Mouse (Mus musculus) C2C12 (cell line): ENCODE results near the gene Fam8a1. TPM values are rescaled to one million over a fixed set of nuclear protein-coding genes. Genes with fewer than 3 reads are reported as not detected.

Experiments
- H3K27me3 ChIP-seq: one replicate; pipeline ENCODE4 v1.6.1; 2011; ENCODE audit not compliant: control insufficient read depth, insufficient read depth, insufficient read length
- H3K36me3 ChIP-seq: one replicate; pipeline ENCODE4 v1.6.1; 2011; ENCODE audit not compliant: control insufficient read depth, insufficient read depth
- H3K4me3 ChIP-seq: one replicate; pipeline ENCODE4 v1.5.1; 2011; ENCODE audit warnings: mild to moderate bottlenecking, control low read depth; ENCODE audit not compliant: poor library complexity, insufficient read depth, severe bottlenecking
- H3K79me2 ChIP-seq: one replicate; pipeline ENCODE4 v1.6.1; 2011; ENCODE audit not compliant: control insufficient read depth, insufficient read depth
- H3K79me3 ChIP-seq: one replicate; pipeline ENCODE4 v1.6.1; 2011; ENCODE audit warnings: low read depth, control low read depth
- H3ac ChIP-seq: one replicate; pipeline ENCODE3; 2011; ENCODE audit warnings: low read depth; ENCODE audit not compliant: control insufficient read depth, insufficient read length
- CEBPB ChIP-seq: IDR thresholded peaks from one replicate; pipeline ENCODE4 v1.6.1; 2011; ENCODE audit warnings: low read depth, mild to moderate bottlenecking, control low read depth, moderate library complexity
- CTCF ChIP-seq: IDR thresholded peaks from one replicate; pipeline ENCODE4 v1.5.1; 2011; ENCODE audit not compliant: control insufficient read depth, insufficient read depth, insufficient read length
- FOSL1 ChIP-seq: IDR thresholded peaks from one replicate; pipeline ENCODE4 v1.8.0; 2011; ENCODE audit warnings: mild to moderate bottlenecking, low read length; ENCODE audit not compliant: poor library complexity, insufficient read depth, severe bottlenecking
- MAX ChIP-seq: IDR thresholded peaks from one replicate; pipeline ENCODE4 v1.6.1; 2011; ENCODE audit warnings: mild to moderate bottlenecking, control low read depth
- MYOD1 ChIP-seq: IDR thresholded peaks from one replicate; pipeline ENCODE4 v1.6.1; 2011; ENCODE audit warnings: low read depth; ENCODE audit not compliant: control insufficient read depth, insufficient read length
- MYOG ChIP-seq: IDR thresholded peaks from one replicate; pipeline ENCODE4 v1.6.1; 2011; ENCODE audit not compliant: control insufficient read depth, insufficient read length; ENCODE audit errors: extremely low read depth
- USF1 ChIP-seq: IDR thresholded peaks from one replicate; pipeline ENCODE4 v1.6.1; 2011; ENCODE audit warnings: low read depth, mild to moderate bottlenecking, control low read depth, moderate library complexity
- polyA plus RNA-seq: library from polyadenylated mRNA; unstranded; fragments of >200 nt; fragmentation: generic; extraction: Trizol; gene quantifications from one replicate; pipeline ENCODE4 v1.2.1, GENCODE M21; 2012; ENCODE audit warnings: missing spikeins

Fam8a1 gene
- polyA plus RNA-seq, 1 experiment, result 6.4 TPM

DNA sequence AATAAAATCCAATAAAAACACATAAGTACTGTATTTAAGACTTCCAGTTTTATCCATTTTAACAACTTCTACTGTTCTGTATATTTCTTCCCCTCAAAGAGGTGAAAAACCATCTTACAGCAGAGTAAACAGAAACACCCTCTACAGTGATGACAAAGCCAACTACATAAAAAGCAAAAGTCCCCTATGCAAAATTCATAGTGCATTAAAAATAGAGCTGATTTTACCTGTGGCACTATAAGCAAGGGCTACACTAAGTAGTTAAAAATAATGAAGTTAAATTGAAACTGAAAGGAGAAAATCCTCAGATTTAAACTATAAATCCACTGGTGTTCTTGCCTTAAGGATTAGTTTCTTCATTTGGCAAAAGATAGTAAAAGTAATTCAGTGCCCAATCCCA is 51.7 kb downstream of the Fam8a1 start:
- TF ChIP-seq CEBPB (no peak), FOSL1 (no peak), USF1 (no peak), MYOD1 (no peak), MAX (no peak), CTCF (no peak), MYOG (no peak)
- Histone ChIP-seq H3K79me3 (peaks cover 98% of the 10 kb centered on the region), H3K4me3 (no peak overlapping the region), H3ac (no peak overlapping the region), H3K27me3 (no peaks in the 10 kb centered on the region), H3K36me3 (peaks cover 35% of the 10 kb centered on the region), H3K79me2 (peaks cover 100% of the 10 kb centered on the region)

DNA sequence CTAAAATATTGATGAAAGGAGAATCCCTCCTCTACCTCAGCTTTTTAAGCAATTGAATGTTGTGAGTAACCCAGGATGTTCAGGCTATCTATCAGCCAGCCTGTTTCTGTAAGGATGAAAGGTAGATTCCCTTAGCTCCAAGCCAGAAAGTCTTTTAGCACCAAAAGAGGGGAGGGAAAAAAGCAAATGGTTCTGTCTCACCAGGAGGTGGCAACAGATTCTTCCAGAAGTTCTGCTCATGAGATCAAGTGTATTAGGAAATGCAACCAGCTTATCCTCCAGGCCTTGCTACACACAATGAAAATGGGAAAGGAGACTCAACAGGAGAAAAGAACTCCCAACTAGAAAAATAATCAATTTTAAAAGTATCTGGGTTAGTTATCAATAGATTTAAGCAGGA is 55.0 kb downstream of the Fam8a1 start:
- no peak for TF ChIP-seq CTCF
- TF ChIP-seq USF1, result no peak
- no peak for TF ChIP-seq MYOG
- no peak for TF ChIP-seq FOSL1
- TF ChIP-seq MAX, result no peak
- no peak for TF ChIP-seq CEBPB
- TF ChIP-seq MYOD1, result no peak
- H3K79me2 ChIP-seq, result peaks cover 84% of the 10 kb centered on the region
- H3K4me3 ChIP-seq, result no peak overlapping the region
- peaks cover 20% of the 10 kb centered on the region for H3K36me3 ChIP-seq
- peaks cover 81% of the 10 kb centered on the region for H3K79me3 ChIP-seq
- H3K27me3 ChIP-seq, result no peaks in the 10 kb centered on the region
- no peak overlapping the region for H3ac ChIP-seq

DNA sequence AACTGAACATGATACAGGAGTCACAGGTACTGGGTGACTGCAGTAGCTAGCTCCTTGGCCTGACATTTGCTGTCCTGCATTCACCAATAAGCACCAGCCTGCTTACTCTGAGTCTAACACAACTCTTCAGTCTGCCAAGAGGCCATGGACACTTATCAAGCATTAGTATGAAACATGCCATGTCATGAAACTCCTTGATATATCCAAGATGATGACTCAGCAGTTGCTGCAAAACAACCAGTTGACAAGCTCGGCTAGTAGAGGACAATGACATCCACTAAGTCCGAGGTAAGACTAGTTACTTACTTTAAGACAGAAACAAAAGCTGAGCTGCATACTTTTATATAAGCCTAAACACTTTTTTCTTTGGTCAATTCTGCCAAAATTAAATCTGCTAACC is 55.9 kb downstream of the Fam8a1 start:
- TF ChIP-seq USF1 (no peak), CEBPB (no peak), CTCF (no peak), MAX (no peak), FOSL1 (no peak), MYOG (no peak), MYOD1 (no peak)
- H3K4me3 ChIP-seq, result no peak overlapping the region

DNA sequence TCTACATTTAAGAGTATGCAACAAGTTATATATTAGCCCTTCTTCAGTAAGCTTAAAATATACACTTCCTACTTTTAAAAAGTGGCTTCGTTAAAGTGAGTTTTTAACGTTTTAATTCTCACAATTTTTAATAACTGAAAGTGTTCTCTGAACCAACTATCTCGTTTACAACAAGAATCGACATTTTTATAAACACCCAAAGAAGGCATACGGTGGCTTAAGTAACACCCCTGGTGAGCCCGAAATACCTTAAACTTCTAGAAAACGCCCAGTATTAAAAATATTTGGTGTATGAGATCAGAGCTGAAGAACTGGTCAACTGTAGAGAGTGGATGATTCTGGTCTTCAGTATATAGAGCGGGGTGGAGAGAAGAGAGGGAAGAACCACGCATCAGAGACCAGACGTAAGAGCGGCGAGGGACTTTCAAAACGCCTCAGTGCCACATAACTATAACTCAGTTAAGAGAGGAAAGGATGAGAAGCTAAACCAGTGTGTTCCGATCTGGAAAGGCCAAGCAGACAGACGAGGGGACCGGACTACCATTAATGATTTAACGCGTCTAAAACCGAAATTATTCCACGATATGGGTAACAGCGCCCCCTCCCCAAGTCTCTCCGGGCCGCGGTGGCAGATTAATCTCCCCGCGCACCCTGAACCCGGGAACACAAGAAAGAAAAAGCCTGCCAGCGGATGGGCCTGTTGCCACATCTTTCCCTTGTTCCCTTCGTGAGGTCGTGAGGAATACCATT is 57.1 kb downstream of the Fam8a1 start:
- Histone ChIP-seq H3K36me3 (peaks cover 9% of the 10 kb centered on the region), H3K79me3 (peaks cover 60% of the 10 kb centered on the region), H3ac (peak overlapping the region; percentile 72), H3K79me2 (peaks cover 63% of the 10 kb centered on the region), H3K27me3 (no peaks in the 10 kb centered on the region), H3K4me3 (peak overlapping the region; percentile 83)
- no peak for TF ChIP-seq CTCF

More for the DNA sequence above, 55.9 kb downstream of the Fam8a1 start:
- Histone ChIP-seq H3K79me2 (peaks cover 75% of the 10 kb centered on the region), H3ac (no peak overlapping the region), H3K79me3 (peaks cover 72% of the 10 kb centered on the region), H3K27me3 (no peaks in the 10 kb centered on the region), H3K36me3 (peaks cover 11% of the 10 kb centered on the region)

DNA sequence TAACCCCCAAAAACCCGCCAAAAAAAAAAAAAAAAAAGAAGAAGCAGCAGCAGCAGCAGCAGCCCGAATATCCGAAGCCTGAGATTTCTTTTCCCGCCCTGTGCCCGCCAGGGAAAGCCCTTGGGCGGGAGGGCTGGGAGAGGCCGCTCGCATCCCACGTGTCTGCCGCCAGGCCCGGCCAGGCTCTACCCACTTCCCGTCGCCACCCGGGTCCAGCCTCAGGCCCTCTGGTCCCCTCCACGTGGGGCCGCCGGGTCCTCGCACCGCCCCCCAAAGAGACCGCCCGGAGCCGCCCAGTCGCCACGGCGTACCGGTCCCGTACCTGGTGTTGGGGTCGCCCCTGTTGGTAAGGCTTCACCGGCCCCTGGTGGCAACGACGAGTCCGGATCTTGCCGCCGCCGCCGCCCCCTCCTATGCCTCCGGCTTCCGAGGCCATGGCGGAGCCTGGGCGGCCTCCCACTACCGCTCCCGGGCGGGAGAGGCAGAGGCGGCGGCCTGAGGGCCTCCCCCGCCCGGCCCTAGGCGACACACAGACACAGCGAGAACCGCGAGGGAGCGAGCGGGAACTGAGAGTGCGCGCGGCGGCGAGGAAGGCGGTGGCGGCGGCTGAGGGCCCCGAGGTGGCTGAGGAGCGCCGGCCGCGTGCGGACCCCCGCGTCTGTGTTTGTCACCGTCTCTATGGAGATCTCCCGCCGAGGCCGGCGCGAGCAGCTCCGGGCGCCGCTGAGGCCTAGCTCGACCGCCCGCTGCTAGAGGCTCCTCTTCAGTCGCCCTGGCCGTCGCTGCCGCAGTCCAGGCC is 57.9 kb downstream of the Fam8a1 start:
- Histone ChIP-seq H3K79me2 (peaks cover 55% of the 10 kb centered on the region), H3ac (peak overlapping the region; percentile 72), H3K79me3 (peaks cover 52% of the 10 kb centered on the region), H3K4me3 (peak overlapping the region; percentile 83), H3K36me3 (peaks cover 9% of the 10 kb centered on the region), H3K27me3 (no peaks in the 10 kb centered on the region)
- TF ChIP-seq MYOD1 (no peak), USF1 (no peak), MYOG (no peak), MAX (peak; percentile 79)

Other genes starting within 250 kb of the Fam8a1 start
- gene Cap2, start 167.7 kb upstream of the Fam8a1 start, polyA plus RNA-seq, result 0.16 TPM
- gene Nup153, start 58.4 kb downstream of the Fam8a1 start, polyA plus RNA-seq, result 18.4 TPM